Mouse (Mus musculus): ENCODE measurements around the gene Tmem132c.
"Not testable (repeated sequence)": the region's sequence is repeated elsewhere in the genome, so short reads cannot be mapped to it uniquely, and the experiment has no call there.

Tmem132c gene

GRCm38 (mm10) chr5:127344721-127345120 lies 103.1 kb downstream of the Tmem132c start:
- no peak for DNase-seq (ENCODE audit: low spot score)

DNA sequence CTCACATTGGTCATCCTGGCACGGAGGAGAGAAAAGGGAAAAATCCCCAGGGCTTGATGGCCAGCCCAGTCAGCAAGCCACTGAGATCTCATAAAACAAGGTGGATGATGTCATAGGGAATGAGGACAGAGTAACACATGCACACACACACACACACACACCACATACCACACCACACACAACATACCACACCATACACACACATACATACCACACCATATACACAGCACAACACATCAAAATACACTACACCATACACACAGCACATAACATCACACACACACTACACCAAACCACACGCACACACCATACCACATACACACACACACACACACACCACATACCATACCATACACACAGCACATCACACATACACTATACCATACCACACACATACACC lies 104.8 kb downstream of the Tmem132c start:
- DNase-seq (ENCODE audit: low spot score): no peak

DNA sequence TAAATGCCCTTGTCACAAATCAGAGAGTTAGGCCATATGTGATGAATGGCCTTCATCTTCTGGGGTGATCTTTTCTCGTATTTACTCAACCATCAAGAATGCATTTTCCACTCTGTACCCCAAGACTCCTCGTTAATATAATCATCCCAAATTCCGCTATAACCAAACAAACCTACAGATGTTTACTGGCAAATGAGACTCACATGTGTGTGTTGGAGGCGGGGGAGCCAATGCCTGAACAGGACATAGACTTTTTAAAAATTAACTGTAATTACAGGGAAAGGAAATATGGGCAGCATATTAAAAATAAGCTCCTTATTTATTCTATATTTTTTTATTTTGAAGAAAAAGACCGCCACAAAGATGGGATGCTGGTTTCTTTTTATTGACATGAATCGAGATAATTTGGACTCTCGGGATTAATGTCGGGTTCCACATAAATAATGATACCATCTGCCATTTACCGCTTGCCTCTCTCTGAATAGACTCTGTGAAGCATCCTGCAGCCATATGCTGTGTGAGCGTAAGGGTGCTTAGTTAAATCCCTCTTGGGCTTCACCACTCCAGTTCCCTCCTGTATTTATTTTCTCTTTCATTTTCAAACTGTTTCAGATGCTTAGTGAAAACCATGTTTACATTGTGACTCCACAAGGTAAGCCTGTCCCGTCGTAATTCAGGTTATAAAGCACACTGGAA lies 105.6 kb downstream of the Tmem132c start:
- no peak for DNase-seq (ENCODE audit: low spot score)

DNA sequence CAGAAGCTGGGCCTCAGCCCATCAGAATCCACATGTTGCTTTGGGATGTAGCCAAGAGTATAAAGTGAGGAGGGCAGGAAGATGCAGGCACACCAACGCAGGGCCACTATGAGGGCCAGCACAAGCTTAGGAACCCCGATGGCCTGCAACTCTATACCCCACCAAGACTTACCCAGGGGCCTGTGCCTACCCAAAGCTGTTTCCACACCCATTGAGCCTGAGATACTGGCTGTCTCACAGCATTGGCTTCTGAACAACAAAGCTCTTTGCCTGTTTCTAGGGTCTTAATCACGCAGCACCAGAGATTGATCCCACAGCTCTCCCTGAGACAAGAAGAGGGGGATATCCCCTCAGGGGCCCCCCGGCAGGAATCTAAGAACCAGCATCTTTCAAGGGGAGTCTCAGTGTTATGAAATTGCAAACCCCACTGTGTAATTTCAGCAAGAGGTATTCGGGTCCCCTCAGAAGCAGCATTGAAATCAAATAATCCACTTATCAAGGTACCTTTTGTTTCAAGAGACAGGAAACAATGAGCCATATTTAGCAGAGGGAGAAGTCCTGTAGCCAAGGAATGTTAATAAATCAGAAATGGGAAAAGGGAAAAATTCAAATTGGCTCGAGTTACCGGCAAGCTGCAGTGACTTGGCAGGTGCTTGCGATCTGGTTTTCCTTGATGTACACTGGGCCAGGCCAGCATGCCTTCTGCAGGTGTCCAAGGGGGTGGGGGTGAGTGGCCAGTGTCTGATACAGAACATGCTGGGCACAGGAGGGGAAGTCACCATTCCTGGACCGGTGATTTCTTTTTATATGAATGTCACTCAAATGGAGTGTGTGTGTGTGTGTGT lies 107.8 kb downstream of the Tmem132c start:
- no peak for DNase-seq (ENCODE audit: low spot score)

- no peak for DNase-seq (ENCODE audit: low spot score)
Measured at GRCm38 (mm10) chr5:127353002-127353401, 111.4 kb downstream of the Tmem132c start.

GRCm38 (mm10) chr5:127355836-127356235 lies 114.2 kb downstream of the Tmem132c start:
- no peak for DNase-seq (ENCODE audit: low spot score)

DNA sequence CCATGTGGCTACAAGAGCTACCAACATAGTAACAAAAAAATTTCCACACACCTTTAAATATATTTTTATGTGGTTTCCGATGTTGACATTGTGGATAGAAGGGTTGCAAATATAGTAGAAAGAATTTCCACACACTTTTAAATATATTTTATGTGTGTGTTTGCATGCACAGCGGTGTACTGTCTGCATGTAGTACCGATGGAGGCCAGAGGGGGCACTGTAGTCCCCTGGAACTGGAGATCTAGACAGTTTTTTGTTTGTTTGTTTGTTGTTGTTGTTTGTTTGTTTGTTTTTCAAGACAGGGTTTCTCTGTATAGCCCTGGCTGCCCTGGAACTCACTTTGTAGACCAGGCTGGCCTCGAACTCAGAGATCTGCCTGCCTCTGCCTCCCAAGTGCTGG lies 116.3 kb downstream of the Tmem132c start:
- DNase-seq (ENCODE audit: low spot score): not testable (repeated sequence)

DNA sequence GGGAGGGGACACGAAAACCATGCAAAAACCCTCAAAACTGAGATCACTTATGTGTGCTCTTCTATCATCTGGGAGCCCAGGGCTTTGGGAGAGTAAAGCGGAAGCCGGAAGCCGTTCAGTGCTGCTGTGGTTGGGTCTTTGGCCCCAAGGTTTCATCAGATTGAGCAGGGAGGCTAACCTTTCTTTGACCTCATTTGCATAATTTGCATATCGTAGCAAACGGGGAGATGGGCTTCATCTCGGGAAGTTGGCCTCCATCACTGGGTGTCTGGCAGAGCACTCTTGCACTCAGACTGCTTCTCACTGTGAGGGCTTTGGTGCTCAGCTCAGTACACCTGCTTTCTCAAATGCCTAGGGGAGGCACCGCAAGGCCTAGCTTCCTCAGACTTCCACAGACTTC lies 119.5 kb downstream of the Tmem132c start:
- no peak for DNase-seq (ENCODE audit: low spot score)

GRCm38 (mm10) chr5:127365061-127365460 lies 123.5 kb downstream of the Tmem132c start:
- DNase-seq (ENCODE audit: low spot score): no peak

DNA sequence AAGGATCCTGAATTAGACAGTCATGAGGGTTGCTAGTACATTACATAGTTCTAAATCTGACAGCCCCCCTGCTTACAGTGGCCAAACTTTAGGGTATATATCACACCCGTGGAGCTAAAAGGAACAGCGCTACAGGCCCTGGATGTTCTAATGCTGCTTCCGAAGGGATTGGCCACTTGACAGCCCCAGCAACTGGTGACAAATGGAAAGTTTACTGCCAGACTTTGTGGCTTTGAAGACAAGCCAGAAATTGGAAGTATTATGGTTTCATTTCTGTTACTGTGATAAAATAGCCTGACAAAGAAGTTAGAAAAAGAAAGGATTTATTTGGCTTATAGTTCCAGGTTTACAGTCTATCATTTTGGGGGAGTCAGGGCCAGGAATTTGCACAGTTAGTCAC lies 126.6 kb downstream of the Tmem132c start:
- no peak for DNase-seq (ENCODE audit: low spot score)

- no peak for DNase-seq (ENCODE audit: low spot score)
Measured at GRCm38 (mm10) chr5:127369812-127370211, 128.2 kb downstream of the Tmem132c start.

GRCm38 (mm10) chr5:127370503-127370902 lies 128.9 kb downstream of the Tmem132c start:
- DNase-seq (ENCODE audit: low spot score): no peak

DNA sequence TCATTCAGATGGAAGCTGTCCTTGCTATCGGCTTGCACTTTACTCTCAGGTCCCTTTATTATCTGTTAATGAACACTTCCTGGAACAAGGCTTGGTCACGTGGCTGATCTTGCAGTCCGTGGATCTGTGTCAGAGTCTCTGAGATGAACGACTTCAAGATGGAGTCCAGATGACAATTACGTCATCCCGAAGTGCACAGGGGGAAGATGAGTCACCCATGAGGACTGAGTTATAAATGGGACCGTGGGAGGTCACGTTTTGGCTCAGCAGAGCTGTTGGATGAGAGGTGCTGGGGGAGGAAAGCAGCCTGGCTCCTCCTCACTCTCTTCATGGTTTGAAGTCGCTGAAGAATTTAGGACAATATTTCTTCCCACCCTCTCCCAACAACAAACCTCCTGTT lies 132.6 kb downstream of the Tmem132c start:
- DNase-seq (ENCODE audit: low spot score): no peak

DNA sequence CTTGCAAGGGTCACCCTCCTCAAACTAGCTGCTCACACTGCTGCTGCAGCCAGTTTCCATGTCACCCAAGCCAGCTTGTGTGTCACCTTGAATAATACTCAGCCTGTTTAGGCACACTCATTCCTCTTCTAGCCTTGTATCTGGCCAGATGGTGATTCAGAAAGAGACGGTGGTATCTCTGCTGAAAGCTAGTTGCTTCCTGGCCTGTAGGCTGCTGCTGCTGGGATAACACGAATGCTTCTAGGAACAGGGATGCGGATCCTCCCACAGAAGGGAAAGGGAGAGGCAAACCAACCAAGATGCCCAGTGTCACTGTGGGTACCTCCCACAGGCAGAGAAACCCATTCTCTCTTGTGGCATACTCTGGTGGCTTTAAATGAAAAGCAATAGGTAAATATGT lies 134.0 kb downstream of the Tmem132c start:
- no peak for DNase-seq (ENCODE audit: low spot score)

- DNase-seq (ENCODE audit: low spot score): no peak
Measured at GRCm38 (mm10) chr5:127378521-127378920, 136.9 kb downstream of the Tmem132c start.

DNA sequence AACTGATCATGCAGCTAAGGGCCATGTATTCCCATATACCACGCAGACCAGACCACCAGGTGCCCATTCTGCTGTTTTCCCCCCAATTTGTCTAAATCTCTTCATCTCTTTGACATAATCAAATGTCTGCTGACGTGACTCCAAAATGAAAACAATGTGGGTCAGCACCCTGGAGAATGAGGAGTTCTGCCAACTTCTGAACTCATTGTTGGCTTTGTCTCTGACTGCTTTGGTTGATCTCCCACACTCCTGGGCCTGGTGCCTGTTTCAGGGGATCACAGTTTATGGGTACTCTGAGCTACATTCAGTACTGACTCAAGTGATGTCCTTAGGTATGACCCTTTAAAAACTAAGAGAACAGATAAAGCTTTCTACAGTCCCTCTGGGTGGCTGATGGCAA lies 137.7 kb downstream of the Tmem132c start:
- DNase-seq (ENCODE audit: low spot score): no peak

DNA sequence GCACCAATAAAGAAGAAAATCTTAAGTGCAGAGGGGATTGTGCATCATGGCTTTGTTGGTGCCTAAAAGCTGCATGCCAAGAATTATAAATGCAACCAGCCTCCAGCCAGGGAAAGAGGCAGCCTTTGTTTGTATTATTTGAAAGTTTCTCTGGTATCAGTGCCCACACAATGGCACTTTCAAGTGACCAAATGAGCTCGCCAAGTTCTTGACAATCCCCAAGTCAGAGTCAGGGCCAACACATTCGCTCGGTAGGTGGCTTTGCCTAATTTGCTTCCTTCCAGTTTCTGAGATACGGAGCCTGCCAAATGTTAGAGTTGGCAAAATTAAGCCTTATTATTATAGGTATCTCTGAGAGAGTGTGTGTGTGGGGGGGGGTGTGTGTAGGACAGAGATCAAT lies 139.6 kb downstream of the Tmem132c start:
- DNase-seq (ENCODE audit: low spot score): no peak

DNA sequence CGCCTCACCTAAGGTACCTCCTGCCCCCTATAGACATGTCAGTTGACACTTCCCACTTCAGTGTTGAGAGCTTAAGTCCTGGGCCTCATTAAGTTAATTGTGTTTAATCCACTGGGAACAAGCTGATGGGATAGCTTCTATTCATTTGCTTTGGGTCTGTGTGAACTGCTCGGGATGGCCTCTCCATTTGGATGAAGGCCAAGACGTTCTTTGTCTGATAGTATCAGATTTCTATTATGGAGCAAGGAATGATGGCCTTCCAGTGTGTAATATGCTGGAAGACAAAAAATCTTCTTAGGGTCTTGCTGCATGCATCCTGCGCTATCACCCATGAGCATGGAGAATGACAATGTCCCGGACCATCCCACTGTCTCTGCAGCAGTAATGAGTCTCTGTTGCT lies 141.0 kb downstream of the Tmem132c start:
- no peak for DNase-seq (ENCODE audit: low spot score)

- DNase-seq (ENCODE audit: low spot score): no peak
Measured at GRCm38 (mm10) chr5:127391187-127391586, 149.6 kb downstream of the Tmem132c start.

DNA sequence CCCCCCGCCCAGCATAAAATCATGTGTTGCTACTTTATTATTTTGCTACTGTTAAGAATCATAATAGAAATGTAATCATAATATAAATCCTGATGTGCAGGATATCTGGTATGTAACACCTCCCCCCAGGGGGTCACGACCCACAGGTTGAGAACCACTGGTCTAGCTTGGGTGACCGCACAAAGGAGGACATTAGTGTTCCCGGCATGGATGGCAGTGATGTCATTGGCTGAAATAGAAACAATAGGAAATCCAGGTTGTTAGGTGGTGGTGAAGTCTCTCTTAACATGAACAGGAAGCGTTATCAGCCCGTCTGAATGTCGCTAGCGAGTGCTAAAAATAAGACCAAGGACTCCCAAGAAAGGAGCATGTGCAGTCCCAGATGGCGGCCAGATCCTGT lies 155.3 kb downstream of the Tmem132c start:
- no peak for DNase-seq (ENCODE audit: low spot score)

DNA sequence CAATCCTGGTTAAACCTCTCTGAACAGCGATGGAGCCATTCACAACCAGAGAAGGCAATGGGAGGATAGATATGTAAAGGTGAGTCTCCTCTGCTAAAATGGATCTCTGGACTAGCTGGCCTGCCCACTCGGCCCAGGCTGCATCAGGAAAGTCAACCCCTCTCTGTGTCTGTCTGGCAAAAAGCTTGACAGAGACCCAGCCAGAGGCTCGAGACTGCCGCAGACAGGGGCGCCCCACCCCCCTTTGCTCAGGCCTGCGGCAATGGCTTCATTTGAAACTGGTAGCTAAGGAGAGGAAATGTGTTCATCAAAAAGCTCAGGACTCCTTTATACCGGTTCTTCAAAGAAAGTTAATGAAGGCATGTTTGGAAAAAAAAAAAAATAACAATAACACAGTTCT lies 156.4 kb downstream of the Tmem132c start:
- DNase-seq (ENCODE audit: low spot score): no peak

DNA sequence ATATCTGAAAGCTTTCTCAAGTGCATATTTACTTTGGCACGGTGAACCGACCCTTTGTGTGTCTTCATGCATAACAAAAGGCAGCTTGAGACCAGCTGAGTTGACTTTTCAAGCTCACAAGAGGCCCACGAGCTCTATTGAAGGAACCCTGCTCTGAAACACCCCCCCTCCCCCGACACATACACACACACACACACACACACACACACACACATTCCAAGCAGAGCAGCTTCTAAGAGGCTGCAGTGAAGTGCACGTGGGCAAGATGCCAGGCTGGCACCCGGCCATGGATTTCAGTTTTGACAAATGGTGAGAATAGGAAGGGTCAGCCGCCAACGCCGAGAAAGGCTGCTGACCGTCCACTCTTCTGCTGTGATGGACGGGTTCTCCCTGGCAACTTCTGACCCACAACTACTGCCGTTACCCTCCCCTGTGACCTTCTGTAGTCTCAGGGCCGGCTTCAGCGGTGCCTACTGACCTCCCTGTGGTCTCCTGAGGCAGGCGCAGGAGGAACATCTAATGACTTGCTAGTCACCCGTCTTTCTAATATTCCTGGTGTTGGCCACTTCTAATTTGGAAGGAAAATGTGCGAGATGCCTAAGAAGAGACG lies 163.9 kb downstream of the Tmem132c start:
- peak; percentile 25 for DNase-seq (ENCODE audit: low spot score)

- no peak for DNase-seq (ENCODE audit: low spot score)
Measured at GRCm38 (mm10) chr5:127406014-127406655, 164.5 kb downstream of the Tmem132c start.
